Mouse (Mus musculus) left cerebral cortex, postnatal 25 days (tissue): ENCODE measurements around the gene Tymp. TPM values are rescaled to one million over a fixed set of nuclear protein-coding genes. Genes with fewer than 3 reads are reported as not detected.

Experiments
- DNase-seq, 2 experiments: peaks; one replicate each; pipeline ENCODE4 v3.0.0; 2022; ENCODE audit warnings: low spot score in 2 of 2, mixed read lengths in 1 of 2
- intact Hi-C: fragments of 180-260 bp; cut with DNase I; formaldehyde crosslinking; loops from one replicate; pipeline ENCODE4 v1.15.1; 2025
- total RNA-seq, 2 experiments: library from RNA; stranded (reverse); gene quantifications; 2 replicates each; pipeline ENCODE4 v1.2.3; 2021

Gene Tymp
- total RNA-seq, result 1 to 10 TPM; 1.3 to 1.6 TPM

DNA sequence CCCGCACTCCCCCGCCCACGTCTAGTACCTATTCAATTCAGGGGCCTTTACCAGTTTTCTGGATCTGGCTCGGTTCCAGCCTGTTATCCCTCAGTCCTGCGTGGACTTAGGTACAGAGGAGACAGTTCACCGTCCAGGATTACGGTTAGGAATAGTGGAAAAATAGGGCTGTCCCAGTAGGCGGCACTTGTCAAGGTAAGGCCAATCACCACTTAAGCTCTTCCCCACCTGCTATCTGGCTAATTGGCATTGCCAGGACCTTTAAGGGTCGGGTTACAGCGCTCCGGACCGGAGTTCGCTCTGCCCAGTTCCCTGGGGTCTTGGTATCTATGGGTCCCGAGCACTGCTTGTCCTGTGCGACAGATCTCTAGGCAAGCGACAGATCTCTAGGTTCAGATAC lies at the start of gene Tymp:
Tymp (minus strand) TSS at position 83 of the 400 bp plus-strand sequence.
- DNase-seq, result no peak
- intact Hi-C loops, result loop anchor here (5.0 kb wide), 1 partner anchor 90 kb away; no protein-coding TSS in a partner anchor

- intact Hi-C loops, result no loop called here
Observed at GRCm38 (mm10) chr15:89425711-89426121, 48.9 kb upstream of the Tymp start, which contains the start of gene Cpt1b. TSS of gene Cpt1b (minus strand) at chr15:89425863.

DNA sequence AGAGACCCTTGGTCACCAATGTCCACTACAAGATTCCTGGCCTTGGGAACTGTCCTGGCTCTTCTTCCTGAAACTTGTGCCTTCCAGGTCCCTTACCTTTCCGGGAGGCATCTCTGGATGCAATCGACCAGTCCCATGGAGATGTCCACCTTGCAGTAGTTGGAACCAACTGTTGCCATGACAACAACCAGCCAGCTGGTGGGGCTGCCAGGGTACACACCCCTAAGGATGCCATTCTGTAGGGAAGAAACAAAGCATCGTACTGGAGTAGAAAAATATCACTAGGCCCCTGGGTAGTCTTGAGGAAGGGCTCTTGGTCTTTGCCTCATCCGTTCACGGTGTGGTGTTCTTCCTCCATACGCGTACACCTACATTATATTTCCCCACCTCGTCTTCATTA lies 47.8 kb upstream of the Tymp start:
- DNase-seq, result peak in 1 of 2 experiments; percentile 10
- intact Hi-C loops, result no loop called here

More at GRCm38 (mm10) chr15:89425711-89426121, 48.9 kb upstream of the Tymp start, which contains the start of gene Cpt1b:
- DNase-seq, result no peak

DNA sequence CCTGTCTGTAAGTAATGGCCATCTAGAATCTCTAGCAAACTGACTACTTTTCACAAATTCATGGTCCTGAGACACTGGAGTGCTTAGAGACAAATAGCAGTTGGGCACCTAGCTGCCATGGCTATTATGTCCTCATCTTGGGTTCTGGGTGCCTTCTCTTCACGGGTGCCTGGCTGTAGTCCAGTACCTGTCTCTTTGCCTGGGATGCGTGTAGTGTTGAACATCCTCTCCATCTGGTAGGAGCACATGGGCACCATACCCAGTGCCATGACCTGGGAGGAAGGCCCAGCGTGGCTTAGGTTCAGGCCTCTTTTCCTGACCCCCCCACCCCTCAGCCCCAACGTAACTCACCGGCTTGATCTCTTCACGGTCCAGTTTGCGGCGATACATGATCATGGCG lies 45.1 kb upstream of the Tymp start:
- intact Hi-C loops, result no loop called here
- no peak for DNase-seq

- no peak for DNase-seq
- intact Hi-C loops, result no loop called here
Observed at GRCm38 (mm10) chr15:89415282-89415681, 38.4 kb upstream of the Tymp start.

GRCm38 (mm10) chr15:89410118-89410517 lies 33.3 kb upstream of the Tymp start, which contains the start of gene Syce3:
TSS of gene Syce3 (minus strand) at chr15:89410503.
- intact Hi-C loops, result no loop called here
- no peak for DNase-seq

DNA sequence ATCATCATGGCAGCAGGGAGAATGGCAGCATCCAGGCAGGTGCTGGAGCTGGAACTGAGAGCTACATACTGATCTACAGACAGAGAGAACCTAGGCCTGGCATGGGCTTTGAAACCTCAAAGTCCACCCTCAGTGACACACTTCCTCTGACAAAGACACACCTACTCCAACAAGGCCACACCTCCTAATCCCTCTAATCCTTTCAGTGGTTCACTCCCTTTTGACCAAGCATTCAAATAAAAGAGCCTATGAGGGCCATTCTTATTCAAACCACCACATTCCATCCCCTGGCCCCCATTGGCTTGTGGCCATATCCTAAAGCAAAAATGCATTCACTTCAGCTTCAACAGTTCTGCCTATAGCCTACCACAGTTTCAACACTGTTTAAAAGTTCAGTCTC lies 29.9 kb upstream of the Tymp start:
- no peak for DNase-seq
- intact Hi-C loops, result no loop called here

- intact Hi-C loops, result no loop called here
Observed at GRCm38 (mm10) chr15:89404831-89405623, 28.2 kb upstream of the Tymp start.

DNA sequence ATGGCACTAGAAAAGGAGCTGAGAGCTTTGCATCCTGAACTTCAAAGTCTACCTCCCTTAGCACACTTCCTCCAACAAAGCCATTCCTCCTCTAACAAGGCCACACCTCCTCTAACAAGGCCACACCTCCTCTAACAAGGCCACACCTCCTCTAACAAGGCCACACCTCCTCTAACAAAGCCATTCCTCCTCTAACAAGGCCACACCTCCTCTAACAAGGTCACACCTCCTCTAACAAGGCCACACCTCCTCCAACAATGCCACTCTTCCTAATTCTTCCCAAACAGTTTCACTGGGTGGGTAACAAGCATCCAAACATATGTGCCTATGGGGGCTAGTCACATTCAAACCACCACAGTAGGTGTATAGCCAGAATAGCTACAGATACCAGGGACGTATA lies 25.6 kb upstream of the Tymp start:
- intact Hi-C loops, result no loop called here
- no peak for DNase-seq

More at GRCm38 (mm10) chr15:89404831-89405623, 28.2 kb upstream of the Tymp start:
- no peak for DNase-seq

DNA sequence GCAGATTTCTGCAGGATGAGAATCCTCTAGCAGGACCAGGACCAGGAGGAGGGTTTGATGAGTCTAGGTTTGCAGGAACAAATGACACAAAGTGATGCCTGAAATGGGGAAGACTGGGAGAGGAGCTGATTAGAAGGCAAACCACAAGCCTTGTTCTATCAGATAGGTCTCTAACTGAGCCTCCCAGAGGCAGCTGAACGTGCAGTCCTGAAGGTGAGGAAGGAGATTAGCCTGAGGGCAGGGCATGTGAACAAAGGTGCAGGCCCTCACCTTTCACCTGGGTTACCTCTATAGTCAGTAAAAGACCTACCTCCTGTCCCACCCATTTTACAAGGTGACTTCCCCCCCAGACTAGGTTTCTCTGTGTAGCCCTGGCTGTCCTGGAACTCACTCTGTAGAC lies 22.9 kb upstream of the Tymp start:
- DNase-seq, result no peak
- intact Hi-C loops, result no loop called here

- DNase-seq, result no peak
- intact Hi-C loops, result no loop called here
Observed at GRCm38 (mm10) chr15:89398146-89398545, 21.3 kb upstream of the Tymp start.

DNA sequence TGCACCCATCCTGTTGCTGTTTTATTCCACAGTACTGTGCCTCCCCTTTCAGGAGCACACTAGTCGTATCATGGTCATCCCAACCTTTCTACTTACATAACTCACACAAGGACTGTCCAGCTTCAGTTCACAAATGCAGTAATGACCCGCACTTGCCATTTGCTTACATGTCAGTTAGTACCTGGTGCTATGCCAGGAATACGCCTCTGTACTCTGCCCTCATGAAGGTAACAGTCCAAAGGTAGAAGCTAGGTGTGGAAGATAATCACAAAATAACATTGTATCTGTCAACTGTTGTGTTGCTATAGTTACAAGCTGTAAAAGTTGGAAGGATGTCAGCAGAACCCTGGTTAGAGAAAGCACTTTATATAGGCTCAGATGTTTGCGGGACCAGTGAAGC lies 20.0 kb upstream of the Tymp start:
- DNase-seq, result no peak
- intact Hi-C loops, result no loop called here

- intact Hi-C loops, result no loop called here
- no peak for DNase-seq
Observed at GRCm38 (mm10) chr15:89390081-89390480, 13.2 kb upstream of the Tymp start.

DNA sequence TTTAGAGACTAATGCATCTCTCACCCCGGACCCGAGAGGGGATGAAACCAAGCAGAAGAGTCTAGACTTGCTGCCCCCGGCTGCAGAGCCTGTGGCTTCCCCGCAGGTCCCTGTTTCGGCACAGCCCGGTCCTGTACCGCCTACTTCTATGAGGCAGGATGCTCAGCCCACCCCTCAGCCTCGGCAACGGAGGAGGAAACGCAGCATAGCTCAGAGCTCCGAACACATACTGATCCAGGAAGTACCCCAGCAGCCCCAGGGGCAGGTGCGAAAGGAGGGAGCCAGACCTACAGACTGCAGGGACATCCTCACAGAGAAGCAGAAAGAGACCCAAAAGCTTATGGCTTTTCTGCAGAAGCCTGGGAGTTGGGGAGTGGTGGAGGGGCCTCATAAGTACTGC lies 10.3 kb upstream of the Tymp start:
- intact Hi-C loops, result no loop called here
- DNase-seq, result no peak

DNA sequence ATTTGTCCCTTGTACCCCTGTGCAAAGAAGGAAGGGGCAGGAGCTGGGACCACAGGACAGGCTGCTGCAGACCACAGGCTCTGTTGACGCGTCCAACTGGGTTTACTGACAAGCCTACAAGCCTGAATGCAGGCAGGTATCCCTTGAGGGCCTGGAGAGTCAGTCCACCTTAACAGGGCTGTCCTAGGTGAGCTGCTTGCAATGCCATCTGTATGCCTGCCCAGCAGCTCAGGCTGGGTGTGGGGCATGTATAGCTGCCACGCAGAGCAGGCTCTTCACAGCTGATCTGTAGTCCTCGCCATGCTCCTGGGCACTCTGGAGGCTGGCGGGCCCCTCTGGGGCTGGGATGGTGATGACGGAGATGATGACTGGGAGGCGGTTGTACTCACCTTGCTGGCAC lies 7.8 kb upstream of the Tymp start, which contains the start of gene Klhdc7b:
Klhdc7b (plus strand) TSS at position 301 of the 400 bp plus-strand sequence.
- intact Hi-C loops, result no loop called here
- DNase-seq, result no peak

GRCm38 (mm10) chr15:89379429-89379828 lies 2.6 kb upstream of the Tymp start:
- DNase-seq, result no peak
- intact Hi-C loops, result loop anchor here (5.0 kb wide), 1 partner anchor 88 kb away; no protein-coding TSS in a partner anchor

GRCm38 (mm10) chr15:89378831-89379401 lies 2.1 kb upstream of the Tymp start, which contains the start of gene Odf3b:
TSS of gene Odf3b (minus strand) at chr15:89379282.
- intact Hi-C loops, result loop anchor here (5.0 kb wide), 1 partner anchor 88 kb away; no protein-coding TSS in a partner anchor
- no peak for DNase-seq

- intact Hi-C loops, result loop anchor here (5.0 kb wide), 1 partner anchor 89 kb away; no protein-coding TSS in a partner anchor
- DNase-seq, result no peak
Observed at GRCm38 (mm10) chr15:89377938-89378828, 1.3 kb upstream of the Tymp start.

GRCm38 (mm10) chr15:89377362-89377761 lies 523 bp upstream of the Tymp start:
- intact Hi-C loops, result loop anchor here (5.0 kb wide), 1 partner anchor 90 kb away; no protein-coding TSS in a partner anchor
- DNase-seq, result no peak
